In the genomic region with DNA sequence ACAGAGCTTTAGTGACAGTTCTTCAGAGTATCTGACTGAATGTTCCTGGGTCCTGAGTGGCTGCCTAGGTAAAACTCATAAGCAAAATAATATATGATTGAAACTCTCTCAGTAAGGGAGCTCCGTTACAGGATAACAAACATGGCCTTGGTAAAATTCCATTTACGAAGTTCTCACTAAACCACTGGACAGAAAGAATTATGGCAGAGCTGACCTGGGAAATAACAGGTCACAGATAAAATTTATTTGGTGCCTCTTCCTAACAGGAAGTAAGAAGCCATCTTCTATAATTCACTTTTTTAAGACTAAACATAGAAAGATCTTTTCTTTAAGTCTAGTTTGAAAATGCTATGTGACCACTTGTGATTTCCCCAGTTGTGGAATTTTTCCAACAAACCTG, we compare ENCODE assay signal across 16 mouse cellular contexts.
"Had no signal": no experiment of that assay in that cellular context is flagged by ENCODE, and none has a peak within 500 bp of the region (broad histone marks: within the 10 kb centered on the region; RNA-seq: fewer than 3 reads in every experiment).

No protein-coding gene starts in this region.

- H3K9me3 ChIP-seq: lung, embryonic 15.5 days; megakaryocyte, embryonic 14.5 days; midbrain, embryonic 13.5 days; midbrain, embryonic 15.5 days; neural tube, embryonic 12.5 days; stomach, embryonic 15.5 days had no signal

- DNase-seq: lung, adult 2 months; lung, postnatal 14 days; lung, postnatal 36 days; right cerebral cortex, postnatal 14 days; thymus, adult 2 months; thymus, postnatal 25 days; thymus, postnatal 4 days had no signal

- H3K9ac ChIP-seq: lung, embryonic 15.5 days; midbrain, embryonic 13.5 days; midbrain, embryonic 15.5 days; neural tube, embryonic 12.5 days; stomach, embryonic 15.5 days had no signal

- ATAC-seq: lung, postnatal 0 days; midbrain, embryonic 13.5 days; midbrain, embryonic 15.5 days had no signal

- H3K27ac ChIP-seq: lung, embryonic 15.5 days; midbrain, embryonic 13.5 days; midbrain, embryonic 15.5 days; neural tube, embryonic 12.5 days; stomach, embryonic 15.5 days; stomach, postnatal 0 days had no signal

- H3K4me2 ChIP-seq: lung, embryonic 15.5 days; midbrain, embryonic 11.5 days; midbrain, embryonic 13.5 days; midbrain, embryonic 15.5 days; neural tube, embryonic 12.5 days; stomach, embryonic 15.5 days had no signal

- H3K27me3 ChIP-seq: lung, embryonic 15.5 days; midbrain, embryonic 13.5 days; midbrain, embryonic 15.5 days; neural tube, embryonic 12.5 days; stomach, embryonic 15.5 days had no signal

- H3K4me3 ChIP-seq: lung, embryonic 15.5 days; megakaryocyte, embryonic 14.5 days; midbrain, embryonic 13.5 days; midbrain, embryonic 15.5 days; neural tube, embryonic 12.5 days; stomach, embryonic 15.5 days had no signal

- H3K36me3 ChIP-seq: lung, embryonic 15.5 days; midbrain, embryonic 13.5 days; midbrain, embryonic 15.5 days; neural tube, embryonic 12.5 days; stomach, embryonic 15.5 days had no signal

- H3K4me1 ChIP-seq: lung, embryonic 15.5 days; midbrain, embryonic 13.5 days; midbrain, embryonic 15.5 days; neural tube, embryonic 12.5 days; stomach, embryonic 15.5 days had no signal
